Mouse (Mus musculus): Measurements from ENCODE around the gene F5.

GRCm38 (mm10) chr1:164215540-164215939 is 63.9 kb downstream of the F5 start:
- TF ChIP-seq CHD2 (IDR thresholded peaks at IDR 0.05; ENCODE audit: low read length) (no peak), CTCF (conservative IDR thresholded peaks at IDR 0.05 in 1 of 2, IDR thresholded peaks at IDR 0.05 in 1 of 2; ENCODE audit: low read depth in 2 of 2, low read length in 2 of 2) (no peak), ZKSCAN1 (IDR thresholded peaks at IDR 0.05; ENCODE audit: borderline replicate concordance, low read depth, low read length) (no peak), BHLHE40 (IDR thresholded peaks at IDR 0.05; ENCODE audit: low read depth, low read length) (no peak), MAFK (IDR thresholded peaks at IDR 0.05; ENCODE audit: insufficient replicate concordance, low read length) (no peak), TCF12 (IDR thresholded peaks at IDR 0.05; ENCODE audit: low read depth, low read length) (no peak), CHD1 (IDR thresholded peaks at IDR 0.05; ENCODE audit: low read depth, low read length) (no peak), JUN (IDR thresholded peaks at IDR 0.05; ENCODE audit: insufficient read depth, low read depth, low read length) (no peak), PAX5 (IDR thresholded peaks at IDR 0.05; ENCODE audit: low read length) (no peak), RCOR1 (conservative IDR thresholded peaks at IDR 0.05; ENCODE audit: low read depth, low read length) (no peak), USF1 (IDR thresholded peaks at IDR 0.05; ENCODE audit: low read depth, low read length) (no peak)
